Mouse (Mus musculus) adrenal gland, adult (tissue): ENCODE results near the gene Rlim.

Experiments
- DNase-seq, 2 experiments: peaks; one replicate each; pipeline ENCODE4 v3.0.0; 2022 to 2023; ENCODE audit warnings: low spot score in 1 of 2; ENCODE audit not compliant: inconsistent age in 2 of 2

Gene Rlim

DNA sequence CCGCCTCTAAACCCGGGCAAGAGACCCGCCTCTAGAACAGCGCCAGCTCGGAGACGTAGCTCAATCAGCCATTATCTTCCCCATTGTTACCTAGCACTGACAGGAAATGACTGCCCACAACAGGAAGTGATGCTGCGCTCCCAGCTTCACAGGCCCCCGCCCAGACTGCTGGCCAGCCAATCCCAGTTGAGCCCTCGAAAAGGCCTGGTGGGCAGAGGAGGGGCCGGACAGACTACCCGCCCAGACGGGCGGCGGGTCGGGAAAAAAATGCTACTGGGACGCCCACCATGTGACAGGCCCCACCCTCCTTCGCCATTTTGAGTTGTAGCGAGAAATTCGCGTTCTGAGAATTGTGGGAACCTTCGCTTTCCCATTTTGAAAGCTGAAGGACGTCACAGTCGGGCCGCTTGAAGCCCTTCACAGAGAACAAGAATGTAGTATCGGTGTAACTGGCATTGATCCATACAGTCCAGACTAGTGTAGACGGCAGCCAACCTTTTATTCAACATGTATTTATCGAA is at the start of gene Rlim:
Rlim (minus strand) TSS at position 116 of the 521 bp plus-strand sequence.
- peak; percentile 95 for DNase-seq

- DNase-seq: peak; percentile 67 to 80
Observed at GRCm38 (mm10) chrX:104017196-104017595, 36.1 kb upstream of the Rlim start.

DNA sequence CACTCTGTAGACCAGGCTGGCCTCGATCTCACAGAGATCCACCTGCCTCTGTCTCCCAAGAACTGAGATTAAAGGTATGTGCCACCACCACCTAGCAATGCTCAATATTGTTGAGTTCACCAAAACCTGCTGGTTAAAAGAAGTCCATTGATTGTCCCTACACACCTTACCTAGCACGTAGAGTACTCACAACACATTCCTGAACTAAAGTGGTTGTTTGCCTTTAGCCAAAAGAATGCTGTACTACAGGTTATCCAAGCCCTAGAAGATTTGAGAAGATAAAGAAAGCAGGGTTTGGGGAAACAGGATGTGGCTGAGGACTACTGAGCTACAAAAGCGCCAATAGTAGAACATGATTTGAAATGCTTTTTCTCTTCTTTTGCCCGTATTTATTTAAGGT is 34.0 kb upstream of the Rlim start:
- DNase-seq: no peak

- no peak for DNase-seq
Observed at GRCm38 (mm10) chrX:104013318-104013811, 32.3 kb upstream of the Rlim start.

DNA sequence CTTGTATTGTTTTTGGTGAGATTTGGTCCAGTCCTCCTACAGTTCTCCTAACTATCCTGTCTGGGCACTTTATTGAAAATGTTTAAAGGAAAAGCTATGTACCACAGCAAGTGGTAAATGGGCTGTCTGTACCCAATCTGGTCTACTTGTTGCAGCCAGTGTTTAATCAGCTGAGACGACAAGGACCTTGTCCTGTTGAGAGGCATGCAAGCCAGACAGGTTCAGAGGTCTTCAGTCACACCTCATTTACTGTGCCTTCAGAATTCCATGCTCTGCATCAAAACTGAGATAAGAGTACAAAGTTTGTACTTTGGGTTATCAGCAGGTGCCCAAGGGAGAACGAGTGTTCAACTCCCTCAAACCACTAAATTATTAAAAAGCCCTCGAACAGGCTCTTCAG is 13.7 kb upstream of the Rlim start:
- no peak for DNase-seq

DNA sequence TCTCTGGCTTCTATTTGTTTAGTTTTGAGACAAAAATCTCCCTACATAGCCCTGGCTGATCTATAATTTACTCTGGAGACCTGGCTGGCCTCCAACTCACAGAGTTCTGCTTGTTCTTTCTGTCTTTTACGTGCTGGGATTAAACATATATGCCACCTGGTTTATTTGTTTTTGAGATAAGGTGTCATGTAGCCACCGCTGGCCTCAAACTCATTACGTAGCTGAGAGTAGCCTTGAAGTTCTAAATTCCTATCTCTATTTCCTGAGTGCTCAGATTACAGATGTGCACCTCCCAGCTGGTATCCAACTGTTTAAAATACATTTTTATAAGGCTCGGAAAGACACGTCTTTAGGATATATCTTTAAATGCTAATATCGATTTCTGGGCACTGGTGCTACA is 12.8 kb upstream of the Rlim start:
- DNase-seq: no peak

DNA sequence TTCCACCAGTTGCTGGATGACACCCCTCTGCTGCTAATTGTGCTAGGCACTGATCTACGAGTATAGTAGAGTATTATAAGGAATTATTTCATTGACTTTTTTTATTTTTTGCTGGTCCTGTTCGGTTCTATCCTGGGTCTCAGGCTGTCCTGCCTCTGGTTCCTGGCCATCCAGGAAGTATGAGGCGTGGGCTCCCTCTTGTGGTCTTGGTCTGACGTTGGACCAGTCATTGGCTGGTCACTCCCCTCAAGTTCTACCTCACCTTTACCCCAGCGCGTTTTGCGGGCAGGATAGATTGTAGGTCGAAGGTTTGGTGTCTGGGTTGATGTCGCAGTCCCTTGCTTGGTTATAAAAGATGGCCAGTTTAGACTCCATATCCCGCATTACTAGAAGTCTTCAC is 10.6 kb upstream of the Rlim start:
- DNase-seq: peak; percentile 23 to 54

GRCm38 (mm10) chrX:103990392-103990791 is 9.3 kb upstream of the Rlim start:
- DNase-seq: peak; percentile 24 to 67

DNA sequence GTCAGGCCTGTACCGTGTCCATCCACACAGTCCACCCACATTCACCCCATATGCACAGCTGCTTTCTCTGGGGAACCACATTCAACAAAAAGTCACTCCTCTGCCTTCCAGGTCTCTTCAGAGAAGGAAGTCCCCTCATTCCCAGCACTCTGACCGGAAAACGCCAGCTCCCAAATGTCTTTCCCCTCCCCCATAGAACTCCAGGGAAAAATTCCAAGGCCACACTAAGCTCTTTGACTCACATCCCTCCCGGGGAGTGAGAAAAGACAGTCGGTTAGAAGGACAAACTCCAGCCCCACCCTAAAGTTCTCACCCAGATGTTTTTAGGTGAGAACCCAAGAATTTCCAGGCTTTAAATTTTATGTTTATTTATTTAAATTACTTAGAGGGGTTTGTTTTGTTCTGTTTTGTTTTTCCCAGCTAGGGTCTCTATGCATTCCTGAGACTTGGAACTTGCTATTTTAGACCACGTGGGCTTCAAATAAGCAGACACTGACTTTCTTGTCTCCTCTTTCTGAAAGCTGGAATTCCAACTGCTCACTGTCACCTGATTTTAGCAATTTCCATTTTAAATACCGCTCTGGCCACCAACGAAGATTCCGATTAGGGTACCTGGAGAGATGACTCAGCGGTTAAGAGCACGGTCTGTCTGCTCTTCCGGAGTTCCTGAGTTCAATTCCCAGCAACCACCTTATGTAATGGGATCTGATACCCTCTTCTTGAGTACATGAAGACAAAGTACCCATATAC is 6.3 kb upstream of the Rlim start:
- peak; percentile 18 to 70 for DNase-seq

DNA sequence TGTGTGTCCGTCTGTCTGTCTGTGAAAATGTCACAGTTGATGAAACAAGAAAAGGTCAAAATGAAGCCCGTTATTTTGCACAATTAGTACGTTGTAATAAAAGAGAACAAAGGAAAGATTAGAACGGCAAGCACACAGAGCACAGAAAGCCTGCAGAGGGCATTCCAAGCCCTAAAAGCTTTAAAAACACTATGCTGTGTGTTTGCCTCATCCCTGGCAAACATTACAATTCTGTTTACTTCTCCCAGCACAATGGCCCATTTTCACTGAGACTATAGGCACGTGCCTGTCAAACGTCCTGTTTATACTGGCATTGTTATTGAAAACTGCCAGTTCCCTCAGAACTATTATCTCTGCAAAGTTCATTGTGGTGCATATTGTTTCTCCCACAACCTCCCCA is 5.1 kb upstream of the Rlim start:
- no peak for DNase-seq

DNA sequence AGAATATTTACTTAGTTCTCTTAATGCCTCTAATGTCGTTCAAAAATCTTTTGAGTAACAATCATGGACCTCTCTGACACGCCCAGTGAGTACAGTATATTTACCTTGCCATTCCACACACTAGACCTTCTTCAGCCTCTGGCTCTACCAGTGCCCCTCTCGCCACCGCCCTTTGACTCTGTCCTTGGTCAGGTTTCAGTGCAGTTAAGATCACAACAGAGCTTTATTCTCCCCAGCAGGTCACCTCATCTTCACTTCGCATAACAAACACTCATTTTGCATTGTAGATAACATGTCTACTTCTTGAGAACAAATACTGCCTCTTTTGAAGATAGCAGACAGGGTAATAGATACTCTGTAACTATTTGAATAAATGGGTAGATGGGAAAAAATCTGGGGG is 3.9 kb upstream of the Rlim start:
- DNase-seq: no peak

GRCm38 (mm10) chrX:103981806-103982205 is 722 bp upstream of the Rlim start:
- no peak for DNase-seq

GRCm38 (mm10) chrX:103980590-103981168 is 405 bp downstream of the Rlim start:
- DNase-seq: peak in 1 of 2 experiments; percentile 78

- DNase-seq: peak; percentile 27 to 65
Observed at GRCm38 (mm10) chrX:103980036-103980435, 1.0 kb downstream of the Rlim start.

DNA sequence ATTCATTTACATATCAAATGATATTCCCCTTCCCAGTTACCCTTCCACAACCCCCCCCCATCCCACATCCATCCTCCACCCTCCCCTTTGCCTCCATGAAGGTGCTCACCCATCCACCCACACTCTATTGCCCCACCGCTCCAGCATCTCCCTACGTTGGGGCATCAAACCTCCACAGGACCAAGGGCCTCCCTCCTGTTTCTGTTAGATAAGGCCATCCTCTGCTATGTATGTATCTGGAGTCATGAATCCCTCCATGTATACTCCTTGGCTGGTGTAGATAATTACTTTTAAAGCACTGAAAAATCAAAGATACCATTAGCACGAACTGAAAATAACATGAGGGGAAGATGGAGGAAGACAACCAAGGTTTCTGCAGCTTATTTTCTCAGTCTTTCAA is 41.4 kb downstream of the Rlim start:
- no peak for DNase-seq

- peak in 1 of 2 experiments; percentile 37 for DNase-seq
Observed at GRCm38 (mm10) chrX:103937333-103937732, 43.8 kb downstream of the Rlim start.

DNA sequence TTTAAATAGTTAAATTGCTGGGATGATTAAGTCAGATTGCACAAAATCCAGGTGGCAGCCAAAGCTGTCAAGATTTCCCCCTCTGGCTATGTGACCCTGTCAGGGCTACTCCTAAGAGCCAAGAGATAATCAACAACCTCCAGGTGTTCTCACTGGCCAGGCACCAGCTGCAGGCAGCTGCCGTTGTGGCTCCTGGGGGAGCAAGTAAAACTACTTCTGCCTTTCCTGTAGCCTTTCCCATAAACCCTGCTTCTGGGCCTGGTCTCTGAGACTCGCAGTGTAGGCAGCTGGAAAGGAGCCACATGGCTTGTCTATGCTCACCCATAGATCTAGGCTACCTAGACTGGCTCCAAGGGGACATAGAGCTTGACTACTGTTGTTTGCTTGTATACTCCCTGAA is 58.6 kb downstream of the Rlim start:
- DNase-seq: no peak

- DNase-seq: peak; percentile 22 to 61
Observed at GRCm38 (mm10) chrX:103918954-103919353, 62.1 kb downstream of the Rlim start.

- DNase-seq: peak; percentile 30 to 77
Observed at GRCm38 (mm10) chrX:103914790-103915189, 66.3 kb downstream of the Rlim start.
